Mouse (Mus musculus) spleen, adult 2 months (tissue): Measurements from ENCODE around the gene Rnf123. TPM values are rescaled to one million over a fixed set of nuclear protein-coding genes. Genes with fewer than 3 reads are reported as not detected.

Experiments used
- DNase-seq, 2 experiments: peaks; one replicate each; pipeline versions ENCODE4 v3.0.0 to v3.0.0-alpha.2; 2012 to 2021; ENCODE audit warnings: low spot score in 2 of 2, low read depth in 1 of 2
- H3K27ac ChIP-seq: fragments of 200-500 bp; 2 replicates; pipeline ENCODE4 v1.5.1; 2012; ENCODE audit warnings: low read length, inconsistent platforms; ENCODE audit not compliant: insufficient read depth
- H3K27me3 ChIP-seq: fragments of 200-500 bp; 2 replicates; pipeline ENCODE4 v1.6.1; 2012; ENCODE audit warnings: mild to moderate bottlenecking, moderate library complexity, low read length, inconsistent platforms; ENCODE audit not compliant: control insufficient read depth, insufficient read depth
- H3K36me3 ChIP-seq: fragments of 200-500 bp; 2 replicates; pipeline ENCODE4 v1.6.1; 2012; ENCODE audit warnings: mild to moderate bottlenecking, low read length, inconsistent platforms; ENCODE audit not compliant: control insufficient read depth, insufficient read depth
- H3K4me1 ChIP-seq: fragments of 200-500 bp; 2 replicates; pipeline ENCODE4 v1.6.1; 2011; ENCODE audit warnings: inconsistent platforms; ENCODE audit not compliant: control insufficient read depth, insufficient read depth, insufficient read length
- H3K4me3 ChIP-seq: fragments of 200-500 bp; 2 replicates; pipeline ENCODE4 v1.5.1; 2011; ENCODE audit warnings: mild to moderate bottlenecking, inconsistent platforms; ENCODE audit not compliant: insufficient read depth, insufficient read length; ENCODE audit errors: extremely low read depth
- CTCF ChIP-seq: fragments of 200-500 bp; IDR thresholded peaks from 2 replicates; pipeline ENCODE4 v1.5.1; 2011; ENCODE audit warnings: mild to moderate bottlenecking, inconsistent platforms; ENCODE audit not compliant: insufficient read depth, insufficient read length, insufficient replicate concordance; ENCODE audit errors: extremely low read depth
- POLR2A ChIP-seq: fragments of 200-500 bp; IDR thresholded peaks from 2 replicates; pipeline ENCODE4 v1.6.1; 2011; ENCODE audit warnings: low read depth, low read length, inconsistent platforms
- WGBS: fragments of 180-500 bp; shearing (Covaris S2); methylation state at CpG from one replicate; pipeline ENCODE4 v1.1.7; 2018; 5-methylcytosine and 5-hydroxymethylcytosine counted together
- polyA plus RNA-seq: library from polyadenylated mRNA; depleted of rRNA; stranded (reverse); fragments of >200 nt; gene quantifications from 2 replicates; pipeline ENCODE4 v1.2.3, GENCODE M21; 2012

Rnf123 gene
- polyA plus RNA-seq, 1 experiment, result 224 TPM

DNA sequence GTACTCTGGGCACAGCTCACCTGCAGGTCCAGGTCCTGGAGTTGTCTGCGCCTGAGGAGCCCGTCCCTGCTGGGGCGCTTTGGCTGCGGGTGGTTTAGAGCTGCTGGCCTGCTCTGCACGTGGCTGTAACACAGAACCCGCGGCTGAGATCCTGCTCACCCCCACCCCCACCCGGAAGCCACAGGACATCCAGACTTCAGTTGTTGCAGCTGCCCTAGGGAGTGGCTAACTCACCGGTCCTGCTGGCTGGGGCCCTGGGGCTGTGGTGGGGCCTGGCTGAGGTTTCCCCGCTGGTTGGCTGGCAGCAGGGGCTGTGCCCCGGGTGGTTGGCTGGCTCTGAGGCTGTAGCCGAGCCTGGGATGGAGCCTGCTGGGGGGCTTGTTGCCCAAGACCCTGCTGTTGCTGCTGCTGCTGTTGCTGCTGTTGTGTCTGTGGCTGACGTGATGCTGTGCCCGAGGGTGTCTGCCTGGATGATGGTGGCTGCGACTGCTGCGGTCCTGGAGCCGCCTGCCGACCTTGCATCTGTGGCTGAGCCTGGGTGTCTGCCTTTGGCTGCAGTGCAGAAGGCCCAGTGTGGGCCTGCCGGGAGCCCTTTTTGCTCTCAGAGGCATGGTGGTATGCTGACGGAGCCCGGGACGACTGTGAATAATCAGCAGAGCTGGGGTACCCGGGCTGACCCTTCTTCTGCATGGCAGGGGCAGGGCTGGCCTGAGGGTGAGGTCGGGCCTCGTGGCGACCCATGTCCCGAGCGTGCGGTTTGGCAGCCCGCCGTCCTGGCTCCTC, 21.8 kb upstream of the Rnf123 start:
- Histone ChIP-seq H3K27ac (0 out of 2 replicates have a peak overlapping the region, but pooled peaks have one; percentile 4), H3K36me3 (no peaks in the 10 kb centered on the region), H3K4me3 (peak overlapping the region; percentile 11; the same call in 1 of the 2 replicates), H3K4me1 (peaks cover 9% of the 10 kb centered on the region), H3K27me3 (no peaks in the 10 kb centered on the region)
- no peak for TF ChIP-seq POLR2A
- no peak for TF ChIP-seq CTCF
- 45% methylated on average over 31 of the region's 31 CpGs for WGBS
- DNase-seq, result no peak

- Histone ChIP-seq H3K4me3 (no peak overlapping the region), H3K4me1 (peaks cover 7% of the 10 kb centered on the region), H3K36me3 (no peaks in the 10 kb centered on the region), H3K27ac (no peak overlapping the region), H3K27me3 (no peaks in the 10 kb centered on the region)
- no peak for TF ChIP-seq POLR2A
- 95% methylated on average over 8 of the region's 8 CpGs for whole genome bisulfite sequencing
- DNase-seq, result no peak
Observed at GRCm38 (mm10) chr9:108099619-108100018, 16.5 kb upstream of the Rnf123 start.

DNA sequence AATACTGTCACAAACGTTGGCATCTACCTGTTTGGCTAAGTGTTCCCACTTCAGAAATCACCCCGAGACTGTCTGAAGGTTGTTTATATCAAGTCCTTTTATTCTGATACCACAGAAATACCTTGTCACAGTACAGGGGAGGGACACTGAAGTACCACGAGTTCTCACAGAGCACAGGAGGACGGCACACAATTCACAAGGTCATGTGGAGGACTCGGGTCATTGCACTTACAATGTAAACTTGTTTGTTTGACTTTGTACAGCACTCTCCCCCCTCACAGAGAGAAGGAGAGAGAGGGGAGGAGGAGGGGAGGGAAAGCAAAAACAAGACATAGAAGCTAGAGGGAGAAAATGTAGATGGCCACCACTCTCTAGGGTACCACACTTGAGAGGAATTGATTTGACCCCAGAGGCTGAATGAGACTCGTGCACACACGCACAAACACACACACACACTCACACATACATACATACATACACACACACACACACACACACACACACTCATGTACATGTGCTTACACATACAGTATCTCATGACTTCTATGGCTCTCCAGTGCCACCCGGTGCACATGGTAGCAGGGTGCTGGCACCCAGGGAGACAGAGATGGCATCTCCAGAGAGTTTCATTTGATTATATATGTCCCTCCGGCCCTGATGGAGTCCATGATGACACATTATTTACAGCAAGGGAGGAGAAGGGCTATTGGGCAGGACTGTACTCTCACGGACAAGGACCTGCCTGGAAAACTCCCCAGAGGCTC, 13.0 kb upstream of the Rnf123 start:
- no peak for DNase-seq
- H3K27ac ChIP-seq, result no peak overlapping the region
- no peaks in the 10 kb centered on the region for H3K27me3 ChIP-seq
- 62% methylated on average over 10 of the region's 10 CpGs for WGBS
- TF ChIP-seq POLR2A (no peak), CTCF (no peak)
- H3K4me1 ChIP-seq, result peaks cover 3% of the 10 kb centered on the region; the same call in 1 of the 2 replicates
- H3K36me3 ChIP-seq, result peaks cover 15% of the 10 kb centered on the region
- 0 out of 2 replicates have a peak overlapping the region, but pooled peaks have one; percentile 5 for H3K4me3 ChIP-seq

DNA sequence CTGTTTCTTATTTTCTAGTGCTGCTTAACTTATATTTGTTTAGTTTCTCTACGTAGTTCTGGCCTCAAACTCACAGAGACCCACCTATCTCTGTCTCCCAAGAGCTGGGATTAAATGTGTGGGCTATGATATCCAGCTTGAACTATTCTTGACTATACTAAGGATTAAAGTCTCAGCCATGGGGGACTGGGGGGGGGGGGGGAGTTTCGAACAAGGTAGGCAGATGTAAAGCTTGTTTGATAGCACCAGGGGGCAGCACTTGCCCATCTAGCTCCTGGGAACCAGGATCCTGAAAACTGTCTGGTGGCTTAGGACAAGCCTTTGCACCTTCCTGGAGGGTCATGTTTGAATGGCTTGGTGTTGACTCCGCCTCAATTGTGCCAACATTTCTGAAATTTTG, 12.4 kb upstream of the Rnf123 start:
- Histone ChIP-seq H3K27ac (no peak overlapping the region), H3K4me3 (no peak overlapping the region), H3K4me1 (peaks cover 3% of the 10 kb centered on the region; the same call in 1 of the 2 replicates), H3K36me3 (peaks cover 21% of the 10 kb centered on the region), H3K27me3 (no peaks in the 10 kb centered on the region)
- DNase-seq, result peak in 1 of 2 experiments; percentile 50
- WGBS, result 10% methylated on average over 3 of the region's 3 CpGs
- TF ChIP-seq POLR2A, result no peak
- TF ChIP-seq CTCF, result peak; percentile 62; the same call in 1 of the 2 replicates

DNA sequence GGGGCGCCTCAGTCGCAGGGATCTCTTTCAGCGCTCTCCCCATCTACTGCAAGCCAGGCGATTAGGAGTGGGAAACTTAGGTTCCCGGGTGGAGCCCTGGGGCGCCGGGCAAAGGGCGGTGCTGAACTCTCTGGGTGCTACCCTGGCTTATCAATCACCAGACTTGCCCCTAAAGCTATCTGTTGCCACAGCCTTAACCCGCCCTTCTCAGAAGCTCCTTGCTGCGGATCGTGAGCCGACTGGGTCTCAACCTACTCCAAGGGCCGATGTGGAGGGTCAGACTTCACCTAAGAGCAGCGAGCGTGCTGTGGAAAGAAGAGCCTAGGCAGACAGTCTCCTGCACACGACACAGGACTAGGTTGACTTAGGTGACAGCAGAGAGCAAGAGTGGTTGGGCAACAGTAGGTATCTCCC, 11.9 kb upstream of the Rnf123 start:
- H3K4me1 ChIP-seq, result peaks cover 3% of the 10 kb centered on the region; the same call in 1 of the 2 replicates
- H3K27me3 ChIP-seq, result no peaks in the 10 kb centered on the region
- H3K36me3 ChIP-seq, result peaks cover 25% of the 10 kb centered on the region
- no peak for DNase-seq
- WGBS, result 2% methylated on average over 16 of the region's 16 CpGs
- H3K4me3 ChIP-seq, result peak overlapping the region; percentile 58
- TF ChIP-seq CTCF, result no peak
- peak overlapping the region; percentile 63 for H3K27ac ChIP-seq

GRCm38 (mm10) chr9:108094184-108094941, 11.2 kb upstream of the Rnf123 start, which contains the start of gene Apeh:
Gene Apeh, minus strand, starts transcription at chr9:108094606.
- no peaks in the 10 kb centered on the region for H3K27me3 ChIP-seq
- peaks cover 3% of the 10 kb centered on the region; the same call in 1 of the 2 replicates for H3K4me1 ChIP-seq
- under 1% methylated on average over 52 of the region's 52 CpGs for WGBS
- peak within 1 kb of the TSS; percentile 70 for H3K27ac ChIP-seq
- peaks cover 31% of the 10 kb centered on the region for H3K36me3 ChIP-seq
- TF ChIP-seq POLR2A (peak; percentile 56), CTCF (no peak)
- DNase-seq, result peak; percentile 87 to 98
- H3K4me3 ChIP-seq, result peak within 1 kb of the TSS; percentile 90
